Mouse (Mus musculus): ENCODE measurements around the gene Cdh20.
"Not testable (repeated sequence)": the region's sequence is repeated elsewhere in the genome, so short reads cannot be mapped to it uniquely, and the experiment has no call there.

The Cdh20 gene

GRCm38 (mm10) chr1:104912407-104912806, 144.1 kb downstream of the Cdh20 start:
- no peak for DNase-seq (ENCODE audit: low read depth in 2 of 2, low spot score in 2 of 2)

GRCm38 (mm10) chr1:104916507-104916906, 148.2 kb downstream of the Cdh20 start:
- no peak for DNase-seq (ENCODE audit: low read depth in 2 of 2, low spot score in 2 of 2)

GRCm38 (mm10) chr1:104917307-104917836, 149.0 kb downstream of the Cdh20 start:
- DNase-seq (ENCODE audit: low read depth in 2 of 2, low spot score in 2 of 2) = no peak

GRCm38 (mm10) chr1:104933051-104933450, 164.7 kb downstream of the Cdh20 start:
- DNase-seq (ENCODE audit: low read depth in 2 of 2, low spot score in 2 of 2) = no peak

GRCm38 (mm10) chr1:104936966-104937365, 168.6 kb downstream of the Cdh20 start:
- DNase-seq (ENCODE audit: low read depth in 2 of 2, low spot score in 2 of 2) = no peak

GRCm38 (mm10) chr1:104939156-104939555, 170.8 kb downstream of the Cdh20 start:
- DNase-seq (ENCODE audit: low read depth in 2 of 2, low spot score in 2 of 2) = no peak

GRCm38 (mm10) chr1:104944470-104945109, 176.3 kb downstream of the Cdh20 start:
- DNase-seq (ENCODE audit: low read depth in 2 of 2, low spot score in 2 of 2) = no peak

GRCm38 (mm10) chr1:104945110-104945489, 176.8 kb downstream of the Cdh20 start:
- no peak for DNase-seq (ENCODE audit: low read depth in 2 of 2, low spot score in 2 of 2)

GRCm38 (mm10) chr1:104949640-104950039, 181.3 kb downstream of the Cdh20 start:
- not testable (repeated sequence) for DNase-seq (ENCODE audit: low read depth in 2 of 2, low spot score in 2 of 2)

- DNase-seq (ENCODE audit: low read depth in 2 of 2, low spot score in 2 of 2) = no peak
These were observed 188.7 kb downstream of the Cdh20 start for GRCm38 (mm10) chr1:104957046-104957445.

- no peak for DNase-seq (ENCODE audit: low read depth in 2 of 2, low spot score in 2 of 2)
These were observed 193.3 kb downstream of the Cdh20 start for GRCm38 (mm10) chr1:104961670-104962069.

GRCm38 (mm10) chr1:104962257-104962656, 193.9 kb downstream of the Cdh20 start:
- DNase-seq (ENCODE audit: low read depth in 2 of 2, low spot score in 2 of 2) = no peak

- no peak for DNase-seq (ENCODE audit: low read depth in 2 of 2, low spot score in 2 of 2)
These were observed 210.7 kb downstream of the Cdh20 start for GRCm38 (mm10) chr1:104979068-104979467.

- no peak for DNase-seq (ENCODE audit: low read depth in 2 of 2, low spot score in 2 of 2)
These were observed 211.9 kb downstream of the Cdh20 start for GRCm38 (mm10) chr1:104980273-104980672.

- no peak for DNase-seq (ENCODE audit: low read depth in 2 of 2, low spot score in 2 of 2)
These were observed 218.1 kb downstream of the Cdh20 start for GRCm38 (mm10) chr1:104986222-104986973.

GRCm38 (mm10) chr1:104987526-104987925, 219.2 kb downstream of the Cdh20 start:
- DNase-seq (ENCODE audit: low read depth in 2 of 2, low spot score in 2 of 2) = no peak

- DNase-seq (ENCODE audit: low read depth in 2 of 2, low spot score in 2 of 2) = no peak
These were observed 224.1 kb downstream of the Cdh20 start for GRCm38 (mm10) chr1:104992441-104992840.

GRCm38 (mm10) chr1:104993905-104994611, 225.7 kb downstream of the Cdh20 start:
- DNase-seq (ENCODE audit: low read depth in 2 of 2, low spot score in 2 of 2) = no peak

GRCm38 (mm10) chr1:104994612-104994986, 226.3 kb downstream of the Cdh20 start:
- DNase-seq (ENCODE audit: low read depth in 2 of 2, low spot score in 2 of 2) = no peak

- DNase-seq (ENCODE audit: low read depth in 2 of 2, low spot score in 2 of 2) = no peak
These were observed 229.5 kb downstream of the Cdh20 start for GRCm38 (mm10) chr1:104997814-104998213.

GRCm38 (mm10) chr1:105002179-105002578, 233.8 kb downstream of the Cdh20 start:
- DNase-seq (ENCODE audit: low read depth in 2 of 2, low spot score in 2 of 2) = no peak

- DNase-seq (ENCODE audit: low read depth in 2 of 2, low spot score in 2 of 2) = no peak
These were observed 235.5 kb downstream of the Cdh20 start for GRCm38 (mm10) chr1:105003786-105004185.

All from CD8-positive naive resting alpha-beta T cell, adult 2 months (primary cell).